Mouse (Mus musculus): ENCODE measurements at regions not wholly inside any gene's neighbourhood (a gene's known extent, or its start where the extent isn't known, plus 50 kb on each side); places are given as distances from the start of the nearest gene placed in this dataset.
"Not testable (repeated sequence)": the region's sequence is repeated elsewhere in the genome, so short reads cannot be mapped to it uniquely, and the experiment has no call there.

DNA sequence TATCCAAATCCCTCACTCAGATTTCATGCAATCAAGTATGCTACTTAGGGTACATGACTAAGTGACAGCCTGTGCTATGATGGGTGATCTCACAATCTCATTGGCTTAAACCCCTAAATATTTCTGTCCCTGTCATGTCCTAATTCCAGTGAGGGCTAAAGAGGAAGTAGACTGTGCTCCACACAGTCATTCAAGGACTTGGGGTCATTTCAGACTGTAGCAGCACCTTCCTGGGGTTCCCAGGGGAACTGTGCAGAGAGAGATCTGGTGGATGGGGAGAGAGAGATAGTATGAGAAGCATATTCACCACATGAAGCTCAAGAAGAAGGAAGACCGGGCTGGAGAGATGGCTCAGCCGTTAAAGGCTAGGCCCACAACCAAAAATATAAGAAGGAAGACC is 100.7 kb downstream of the H2al2a start:
- DNase-seq, result no peak

DNA sequence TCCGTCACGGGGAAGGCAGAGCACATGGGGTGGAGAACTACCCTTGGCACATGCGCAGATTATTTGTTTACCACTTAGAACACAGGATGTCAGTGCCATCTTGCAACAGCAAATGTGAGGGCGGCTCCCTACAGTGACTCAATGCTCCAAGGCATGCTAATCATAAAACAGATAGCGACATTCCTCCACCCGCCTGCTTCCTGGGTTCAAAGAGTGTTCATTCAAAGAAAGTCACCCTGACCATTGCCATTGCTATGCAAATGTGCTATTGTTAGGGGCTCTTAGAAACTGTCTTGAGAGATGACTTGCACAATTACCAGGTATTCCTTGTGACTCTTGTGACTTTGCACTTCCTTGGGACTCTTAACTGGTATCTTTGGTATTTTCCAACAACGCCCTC is 104.1 kb downstream of the H2al2a start:
- DNase-seq, result not testable (repeated sequence)

DNA sequence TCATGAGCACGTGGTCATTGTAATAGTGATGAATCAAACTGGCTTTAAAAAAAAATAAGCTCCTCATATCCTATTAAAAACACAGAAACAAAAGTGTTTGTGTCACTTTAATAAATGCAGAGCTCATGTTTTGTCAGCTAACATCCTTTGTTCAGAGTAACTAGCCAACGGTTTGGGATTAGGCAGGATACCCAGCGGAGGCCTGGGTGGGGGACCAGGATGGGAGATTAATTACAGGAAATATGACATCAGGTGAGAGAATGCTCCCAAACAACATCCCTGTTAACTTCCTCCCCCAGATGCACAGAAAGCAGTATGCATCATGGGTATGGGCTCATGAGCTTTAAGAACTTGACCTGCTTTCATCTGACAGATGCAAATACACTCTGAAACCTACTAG is 109.1 kb downstream of the H2al2a start:
- no peak for DNase-seq

DNA sequence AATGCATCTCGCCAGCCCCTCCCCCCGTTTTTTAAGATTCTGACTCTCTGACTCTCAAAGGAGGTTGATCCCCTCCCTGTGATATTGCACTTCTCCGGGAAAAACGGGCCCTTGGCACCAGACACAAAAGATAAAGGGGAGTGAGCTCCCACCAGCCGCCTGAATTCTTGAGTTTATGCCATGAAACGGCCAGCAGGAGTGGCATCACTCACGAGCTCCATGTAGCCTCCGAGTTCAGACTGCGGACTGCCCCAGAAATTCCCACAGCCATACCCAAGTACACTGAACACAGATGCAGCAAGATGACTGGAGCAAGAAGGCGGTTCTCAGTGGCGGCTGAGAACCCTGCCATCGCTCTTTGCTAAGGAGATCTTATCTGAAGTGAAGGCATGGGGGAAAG is 114.4 kb downstream of the H2al2a start:
- DNase-seq, result no peak

DNA sequence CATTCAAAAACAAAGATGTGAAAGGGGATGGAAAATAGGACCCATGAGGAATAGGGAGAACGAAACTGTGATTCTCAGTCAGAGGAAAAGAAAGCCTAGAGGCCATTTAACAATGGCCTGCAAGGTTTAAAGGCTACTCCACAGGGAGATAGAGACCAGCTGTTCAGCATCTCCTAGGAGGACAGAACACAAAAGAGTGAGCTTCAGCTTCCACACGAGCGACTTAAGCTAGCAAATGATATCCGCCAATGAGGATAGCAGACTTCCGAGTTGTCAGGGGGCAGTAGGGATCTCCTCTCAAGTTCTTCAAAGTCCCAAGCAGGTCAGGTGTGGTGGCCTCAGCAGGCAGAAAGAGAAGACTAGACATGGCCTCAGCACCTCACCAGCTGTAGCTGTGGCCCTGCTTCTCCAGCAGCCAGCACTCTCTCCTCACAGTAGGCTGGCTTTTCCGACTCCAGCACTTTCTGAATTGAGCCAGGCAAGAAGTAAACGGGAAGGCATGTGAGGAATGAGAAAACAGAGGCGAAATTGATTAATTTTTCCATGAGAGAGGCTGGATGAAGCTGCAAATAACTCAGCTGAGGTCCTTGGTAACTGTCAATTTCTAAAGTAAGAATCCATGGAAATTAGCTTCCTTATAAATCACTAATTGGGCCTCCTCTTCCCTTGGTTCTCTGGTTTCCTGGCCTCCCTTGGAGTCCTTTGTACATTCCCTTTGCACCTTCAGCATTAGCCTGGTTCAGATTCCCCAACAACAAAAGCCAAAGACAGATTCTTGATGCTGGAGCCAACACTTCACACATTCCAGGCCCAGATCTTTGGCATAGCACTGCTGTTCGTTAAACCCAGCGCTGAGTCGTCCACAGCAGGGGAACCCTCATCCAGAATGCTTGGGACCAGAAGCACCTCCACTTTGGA is 115.7 kb downstream of the H2al2a start:
- DNase-seq, result no peak

DNA sequence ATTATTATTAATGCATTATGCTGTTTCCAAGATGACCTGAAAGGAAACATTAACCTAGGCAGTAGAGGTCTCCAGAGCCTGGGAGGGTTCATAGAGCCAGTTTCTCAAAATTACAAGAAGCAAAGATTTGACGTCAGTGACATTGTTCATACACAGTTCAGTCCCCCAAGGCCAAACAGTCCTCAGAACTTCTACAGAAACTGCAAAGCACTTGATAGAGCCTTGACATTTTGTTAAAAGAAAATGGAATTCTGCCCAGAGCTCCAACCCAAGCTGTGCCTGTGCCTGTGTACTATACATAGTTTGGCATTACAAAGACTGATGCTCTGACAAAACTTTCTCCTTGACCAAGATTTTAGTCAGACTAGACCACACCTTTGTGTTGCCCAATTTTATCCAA is 118.9 kb downstream of the H2al2a start:
- peak; percentile 33 for DNase-seq

DNA sequence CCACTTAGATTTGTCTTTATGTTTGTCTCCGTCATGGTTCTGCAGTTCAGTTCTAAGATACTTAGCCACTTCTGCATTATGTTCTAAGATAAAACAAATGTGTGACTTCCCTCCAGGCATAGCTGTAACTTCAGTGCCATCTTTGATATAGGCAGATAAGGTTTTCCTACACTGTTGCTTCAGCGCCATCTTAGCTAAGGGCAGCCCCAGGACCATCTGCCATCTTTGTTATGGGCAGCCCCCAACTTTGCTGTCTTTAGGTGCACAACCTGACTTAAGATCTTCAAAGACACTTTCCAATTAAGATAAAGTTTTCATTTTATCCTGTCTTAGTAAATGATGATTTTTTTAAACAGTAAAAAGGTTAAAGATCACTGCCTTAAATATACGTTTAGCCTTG is 119.8 kb downstream of the H2al2a start:
- no peak for DNase-seq

DNA sequence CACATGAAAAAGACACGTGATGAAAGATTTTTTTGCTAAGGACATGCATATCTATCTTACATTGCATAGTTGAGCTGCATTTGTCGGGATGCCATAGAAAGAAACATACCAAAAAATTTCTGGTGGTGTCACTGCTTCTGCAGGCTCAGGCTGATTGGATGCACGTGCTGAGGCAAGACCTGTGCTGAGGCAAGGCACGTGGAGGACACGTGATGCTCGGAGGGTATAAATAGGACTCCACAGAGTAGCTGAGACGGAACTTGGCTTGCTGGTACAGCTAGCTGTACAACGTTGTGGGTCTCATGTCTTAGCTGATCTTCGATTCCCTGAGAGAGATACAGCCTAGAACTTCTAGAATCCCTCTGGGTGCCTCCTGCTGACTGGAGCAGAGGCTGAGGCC is 120.6 kb downstream of the H2al2a start:
- DNase-seq, result no peak

DNA sequence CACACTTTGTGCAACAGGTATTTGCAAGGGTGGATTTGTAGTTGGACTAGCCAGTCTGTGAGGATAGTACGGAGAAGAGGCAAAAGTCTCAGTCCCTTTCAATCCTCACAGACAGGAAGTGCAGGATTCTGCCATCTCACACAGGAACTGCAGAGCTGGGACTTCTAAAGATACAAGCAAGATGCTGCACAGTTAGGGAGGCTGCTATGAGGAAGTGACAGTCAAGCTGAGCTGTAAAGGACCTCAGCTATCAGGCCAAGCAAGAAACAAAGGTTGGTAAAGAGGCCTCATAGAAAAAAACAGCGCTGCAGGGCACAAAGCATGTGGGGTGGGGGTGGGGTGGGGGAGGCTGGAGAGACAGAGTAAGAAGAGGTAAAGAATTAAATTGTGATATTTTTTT is 126.2 kb downstream of the H2al2a start:
- DNase-seq, result no peak

DNA sequence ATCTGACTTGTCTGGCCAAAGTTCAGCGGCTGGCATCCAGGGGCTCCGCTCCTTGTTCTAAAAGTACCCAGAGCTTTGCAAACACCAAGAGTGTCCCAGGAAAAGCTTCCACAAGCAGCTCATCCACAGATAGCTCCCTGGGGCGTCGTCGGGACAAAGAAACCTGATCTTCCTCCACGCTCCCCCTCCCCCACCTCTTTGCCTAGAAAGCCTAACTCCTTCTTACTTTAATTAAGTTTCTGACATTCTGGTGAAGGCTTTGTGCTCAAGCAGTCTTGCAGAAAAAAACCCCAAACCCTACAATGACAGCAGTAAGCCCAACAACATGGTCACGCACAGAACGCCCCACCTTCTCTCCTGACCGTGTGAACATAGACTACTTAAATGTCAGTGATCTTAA is 128.6 kb downstream of the H2al2a start:
- DNase-seq, result no peak

DNA sequence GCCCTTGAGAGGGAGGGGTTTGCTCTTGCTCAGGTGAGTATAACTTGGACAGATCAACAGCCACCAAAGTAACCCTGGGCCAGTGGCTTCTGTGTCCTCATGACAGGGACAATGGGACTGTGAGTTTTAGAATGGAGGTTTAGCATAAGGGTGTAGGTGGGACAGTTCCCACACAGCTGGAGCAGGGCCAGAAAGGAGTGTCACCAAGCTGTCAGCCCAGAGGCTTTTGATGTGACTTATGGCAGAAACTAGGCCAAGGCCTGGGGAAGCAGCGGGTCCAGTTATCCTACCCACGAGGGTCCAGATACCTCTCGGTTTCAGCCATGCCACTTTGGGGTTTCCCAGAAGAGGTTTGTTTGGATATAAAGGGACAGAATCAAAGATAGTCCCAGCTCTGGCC is 129.4 kb downstream of the H2al2a start:
- peak; percentile 41 for DNase-seq

DNA sequence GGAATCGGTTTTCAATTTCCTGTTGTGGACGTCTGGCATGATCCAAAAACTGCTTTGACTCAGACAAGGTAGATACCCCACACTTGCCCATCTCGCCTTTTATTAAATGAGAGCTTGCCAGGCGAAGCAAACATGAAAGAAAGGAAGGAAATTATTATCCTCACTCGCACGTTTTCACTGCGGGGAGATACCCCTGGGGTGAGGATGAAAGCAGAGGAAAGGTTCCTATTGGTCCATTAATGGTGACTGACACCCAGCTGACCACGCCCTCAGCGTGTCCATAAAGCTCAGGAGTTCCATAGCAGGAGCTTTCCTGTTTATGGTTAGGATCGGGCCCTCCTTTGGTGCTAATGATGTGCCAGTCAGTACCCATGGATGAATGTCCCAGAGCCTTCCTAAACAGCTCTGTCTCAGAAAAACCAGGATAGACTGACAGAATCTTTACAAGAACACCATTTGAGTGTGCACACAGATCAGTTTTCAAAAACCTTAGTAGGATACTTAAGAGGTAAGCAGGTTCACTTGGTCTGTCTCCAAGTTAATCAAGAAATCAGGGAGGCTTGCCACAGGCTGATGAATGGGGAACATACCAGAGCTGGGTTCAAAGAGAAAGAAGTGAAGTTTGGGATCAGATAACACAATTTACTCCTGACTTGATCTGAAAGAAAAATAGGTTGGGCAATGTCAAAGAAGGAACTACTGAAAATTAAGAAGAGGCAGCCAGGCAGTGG is 130.7 kb upstream of the Nebl start:
- DNase-seq, result no peak

DNA sequence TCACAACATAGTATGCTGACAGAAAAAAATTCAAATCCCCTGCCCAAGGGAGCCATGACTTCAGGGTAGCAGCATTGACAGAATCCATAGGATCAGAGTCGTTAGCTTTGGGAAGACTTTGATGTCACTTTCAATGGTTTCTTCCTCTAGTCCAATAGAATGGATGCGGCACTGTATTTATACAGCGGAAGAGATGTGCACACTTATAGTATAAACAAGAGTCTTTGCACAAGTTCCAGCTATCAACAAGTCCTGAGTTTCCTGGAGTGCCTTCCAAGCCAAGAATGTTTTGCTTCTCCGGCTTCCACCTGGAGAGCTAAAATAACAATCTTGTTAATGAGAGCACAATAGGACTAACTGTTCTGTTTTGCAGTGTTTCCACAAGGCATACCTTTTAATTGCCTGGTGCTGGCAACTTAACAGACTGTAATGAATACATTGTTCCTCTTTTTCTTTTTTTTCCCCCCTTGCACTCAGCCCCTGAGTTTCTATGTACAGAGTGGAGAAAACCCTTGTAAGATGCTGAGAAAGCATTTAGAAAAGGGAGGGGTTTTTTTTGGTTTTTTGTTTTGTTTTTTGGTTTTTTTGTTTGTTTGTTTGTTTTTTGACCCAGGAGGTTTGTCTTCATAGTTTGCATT is 129.8 kb upstream of the Nebl start:
- no peak for DNase-seq

DNA sequence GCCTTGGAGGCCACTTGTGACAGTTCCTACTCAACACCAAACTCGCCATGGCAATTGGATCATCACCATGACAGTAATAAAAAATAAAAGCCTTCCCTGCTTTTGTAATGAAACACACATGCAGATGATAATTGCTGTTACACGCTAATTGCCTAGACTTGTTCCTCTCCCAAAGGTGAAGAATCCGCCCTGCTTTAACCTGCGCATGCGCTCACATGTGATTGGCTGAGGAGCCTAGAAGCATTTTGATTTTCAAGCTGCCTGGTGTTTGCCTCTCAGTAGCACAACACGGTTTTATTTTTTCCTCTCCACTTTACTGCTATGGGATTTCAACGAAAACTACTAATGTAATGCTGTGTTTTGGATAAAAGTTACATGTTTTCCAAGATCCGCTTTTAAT is 128.0 kb upstream of the Nebl start:
- no peak for DNase-seq

DNA sequence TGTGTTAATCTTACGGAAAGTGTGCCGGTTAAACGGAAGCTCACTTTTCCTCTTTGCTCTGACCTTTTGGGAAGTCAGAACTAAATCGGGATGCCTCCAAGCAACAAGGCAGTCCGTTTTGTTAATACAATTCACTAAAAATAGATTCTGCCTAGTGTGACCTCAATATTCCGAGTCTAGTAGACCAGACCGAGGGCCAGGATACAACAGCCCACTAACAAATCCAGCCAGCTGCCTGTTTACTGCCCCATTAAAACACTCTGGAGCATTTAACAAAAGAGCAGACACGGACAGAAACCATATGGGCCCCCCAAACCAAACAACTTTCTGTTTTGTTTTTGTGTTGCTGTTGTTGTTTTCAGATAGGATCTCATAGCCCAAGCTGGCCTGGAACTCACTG is 127.1 kb upstream of the Nebl start:
- DNase-seq, result no peak

DNA sequence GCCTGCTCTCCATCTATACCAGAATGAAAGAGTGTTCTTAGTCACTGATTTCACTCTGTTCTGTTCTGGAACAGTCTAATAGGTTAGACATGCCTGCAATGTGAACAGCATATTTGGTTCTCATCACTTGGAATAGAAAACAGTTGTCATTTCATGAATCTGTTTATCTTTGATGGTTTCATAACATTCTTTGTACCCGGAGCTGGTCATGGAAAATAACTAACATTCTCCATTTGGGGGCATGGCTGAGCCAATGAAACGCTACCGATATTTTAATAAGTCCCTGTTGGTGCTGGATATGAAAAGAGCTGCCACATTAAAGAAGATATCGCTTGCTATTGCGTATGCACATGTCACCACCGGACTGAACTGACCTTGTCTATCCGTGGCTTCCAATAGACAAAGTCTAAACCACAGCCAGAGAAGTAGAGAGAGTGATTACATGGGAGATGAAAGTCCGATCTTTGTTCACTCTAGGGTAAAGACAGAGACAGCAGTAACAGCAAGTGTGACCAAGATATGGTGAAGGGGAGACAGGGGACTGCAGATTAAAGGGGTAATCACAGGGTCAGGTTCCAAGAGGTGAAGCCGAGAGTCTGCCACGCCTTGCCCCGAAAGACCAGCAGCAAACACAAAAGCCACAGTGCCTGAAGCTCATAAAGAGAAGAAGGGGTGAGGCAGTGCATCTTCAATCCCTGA is 124.5 kb upstream of the Nebl start:
- DNase-seq, result no peak

DNA sequence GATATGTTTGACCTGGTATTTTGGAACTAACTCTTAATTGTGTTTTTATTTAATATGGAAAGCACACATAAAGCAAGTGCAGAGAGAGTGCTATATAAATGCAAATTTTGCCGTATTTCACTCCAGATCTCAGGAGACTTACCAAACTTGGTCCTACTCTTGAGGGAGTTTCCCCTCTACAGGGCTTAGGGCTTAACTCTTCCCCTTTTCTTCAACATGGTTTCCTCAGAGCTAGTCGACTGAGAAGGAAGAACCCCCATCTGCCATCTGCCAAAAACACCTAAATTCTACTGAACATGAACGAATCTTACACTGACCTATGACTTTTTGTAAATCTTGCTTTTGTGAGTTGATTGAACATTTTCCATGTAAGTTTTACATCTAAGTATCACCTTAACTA is 122.8 kb upstream of the Nebl start:
- no peak for DNase-seq

DNA sequence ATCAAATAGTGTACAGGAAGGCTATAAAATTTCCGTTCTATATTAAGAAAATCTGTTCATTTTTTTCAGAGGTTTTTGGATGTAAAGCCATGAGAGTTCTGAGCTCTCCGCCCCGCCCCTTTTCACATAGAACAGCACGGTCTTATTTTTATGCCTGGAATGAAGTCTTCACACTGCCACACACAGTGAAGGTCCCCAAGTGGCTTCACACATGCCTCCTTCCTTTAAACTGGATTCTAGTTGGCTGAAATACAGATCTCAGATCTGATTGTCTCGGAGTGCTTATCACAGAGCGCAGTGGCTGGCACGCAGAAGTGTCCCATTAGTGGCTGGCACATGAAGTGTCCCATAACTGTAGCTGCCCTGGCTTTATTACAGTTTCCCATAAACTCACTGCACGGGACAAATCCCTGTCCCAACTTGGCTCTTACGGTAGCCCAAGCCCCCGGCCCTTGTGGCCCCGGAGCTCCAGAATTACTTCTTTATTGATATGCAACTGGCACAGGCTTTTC is 122.3 kb upstream of the Nebl start:
- no peak for DNase-seq

DNA sequence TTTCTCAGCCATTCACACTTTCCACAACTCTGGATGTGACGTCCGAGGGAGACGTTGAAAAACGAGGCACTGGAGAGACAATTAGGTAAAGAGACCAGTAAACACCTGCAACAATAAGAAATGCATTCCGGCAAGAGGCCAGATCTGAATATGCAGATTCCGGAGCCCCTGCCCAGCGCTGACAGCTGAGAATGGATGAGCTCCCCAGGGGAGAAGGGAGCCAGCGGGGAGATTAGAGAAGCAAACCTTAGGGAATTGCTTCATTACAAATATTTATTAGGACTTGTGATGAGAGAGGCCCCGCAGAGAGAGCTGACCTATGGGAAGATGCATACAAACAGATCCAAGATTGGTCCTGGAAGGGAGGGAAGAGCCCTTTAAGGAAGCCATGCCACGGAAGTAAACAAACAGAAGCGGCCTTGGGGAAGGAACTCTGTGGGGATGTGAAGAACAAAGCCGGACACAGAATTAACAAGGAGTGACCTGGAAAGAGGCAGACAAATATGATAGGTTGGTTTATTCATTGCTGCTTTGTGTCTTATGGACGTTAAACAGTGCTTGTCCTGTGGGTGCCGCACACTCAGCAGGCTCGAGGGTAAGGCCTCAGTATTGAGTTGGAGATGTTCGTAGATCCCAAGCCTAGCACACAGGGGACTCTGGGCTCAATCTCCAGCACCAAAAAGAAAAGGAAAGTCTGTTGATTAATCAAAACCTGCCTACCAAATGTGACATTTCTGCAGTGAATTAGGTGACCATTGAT is 121.7 kb upstream of the Nebl start:
- no peak for DNase-seq

DNA sequence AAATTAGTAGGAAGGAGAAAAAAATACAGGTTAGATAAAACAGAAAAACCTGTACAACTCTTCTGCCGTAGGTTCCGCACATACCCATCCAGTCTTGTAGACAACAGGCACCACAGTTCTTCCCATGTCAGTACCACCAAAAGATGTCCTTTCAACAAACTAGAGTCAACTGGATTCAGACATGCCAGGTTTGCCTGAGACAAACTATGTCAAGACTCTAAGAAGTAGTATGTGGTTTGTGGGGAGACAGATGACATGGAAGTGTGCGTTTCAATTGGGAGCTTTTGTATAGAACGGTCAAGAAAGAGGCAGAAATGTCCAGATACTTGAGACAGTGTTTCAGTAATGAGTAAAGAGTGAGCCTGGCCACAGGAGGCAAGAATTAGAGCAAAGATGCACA is 119.5 kb upstream of the Nebl start:
- DNase-seq, result no peak

DNA sequence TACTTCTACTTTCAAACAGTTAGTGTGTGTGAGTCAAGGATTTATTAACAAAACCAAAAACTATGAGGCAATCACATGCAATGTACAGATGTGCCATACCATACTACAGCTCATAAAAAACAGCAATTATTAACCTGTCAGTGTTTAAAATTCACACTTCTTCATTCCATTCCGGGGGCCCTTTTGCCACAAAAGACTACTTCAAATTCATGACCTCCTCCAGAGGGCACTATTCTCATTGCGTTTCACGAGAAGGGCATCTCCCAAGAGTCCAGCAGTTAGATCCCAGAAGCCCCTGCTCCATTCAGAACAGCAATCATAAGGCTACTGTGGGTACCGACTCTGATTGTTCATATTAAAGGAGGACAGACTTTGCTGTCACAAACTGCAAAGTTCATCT is 118.0 kb upstream of the Nebl start:
- no peak for DNase-seq

All from adrenal gland, postnatal 10 days (tissue).